Mouse (Mus musculus): ENCODE results near the gene Ntmt1. TPM values are rescaled to one million over a fixed set of nuclear protein-coding genes. Genes with fewer than 3 reads are reported as not detected.

Ntmt1 gene
- polyA plus RNA-seq, 1 experiment from 2014 or later: 110 TPM

DNA sequence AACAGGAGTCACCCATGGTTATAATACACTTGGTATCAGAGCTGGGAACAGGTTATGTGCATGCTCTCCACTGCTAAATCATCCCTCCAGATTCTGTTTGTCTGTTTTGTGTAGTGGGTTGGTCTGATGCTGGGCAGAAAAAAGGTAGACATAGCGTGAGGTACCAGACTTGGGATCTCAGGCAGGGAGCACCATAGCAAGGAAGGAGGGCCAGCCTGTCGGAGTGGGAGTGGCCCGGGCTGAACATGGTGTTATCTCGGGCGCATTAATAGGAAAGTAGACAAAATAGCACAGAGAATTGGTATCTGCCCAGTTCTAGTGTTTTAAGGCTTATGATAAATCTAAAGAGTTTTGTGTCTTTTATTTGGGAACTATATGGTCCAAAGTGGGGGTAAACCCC, 39.1 kb upstream of the Ntmt1 start:
- ATAC-seq (ENCODE audit: insufficient read depth, low FRiP score, low TSS enrichment) (no peak), DNase-seq (ENCODE audit: low spot score) (no peak)
- WGBS: 91% methylated on average over 5 of the region's 5 CpGs
- H3K4me1 ChIP-seq (ENCODE audit: control insufficient read depth, insufficient read depth, low read length): peaks cover 16% of the 10 kb centered on the region
- H3K4me3 ChIP-seq (ENCODE audit: low read depth, low read length): no peak overlapping the region
- no peaks in the 10 kb centered on the region for H3K27me3 ChIP-seq (ENCODE audit: control insufficient read depth, insufficient read depth, low read length)
- H3K36me3 ChIP-seq (ENCODE audit: control insufficient read depth, insufficient read depth, low read length): no peaks in the 10 kb centered on the region
- no peak overlapping the region for H3K9ac ChIP-seq (ENCODE audit: low read length)
- no peaks in the 10 kb centered on the region for H3K9me3 ChIP-seq (ENCODE audit: control insufficient read depth, low read length)
- no peak overlapping the region for H3K4me2 ChIP-seq (ENCODE audit: low read depth)
- H3K27ac ChIP-seq (ENCODE audit: low read depth, low read length): no peak overlapping the region

DNA sequence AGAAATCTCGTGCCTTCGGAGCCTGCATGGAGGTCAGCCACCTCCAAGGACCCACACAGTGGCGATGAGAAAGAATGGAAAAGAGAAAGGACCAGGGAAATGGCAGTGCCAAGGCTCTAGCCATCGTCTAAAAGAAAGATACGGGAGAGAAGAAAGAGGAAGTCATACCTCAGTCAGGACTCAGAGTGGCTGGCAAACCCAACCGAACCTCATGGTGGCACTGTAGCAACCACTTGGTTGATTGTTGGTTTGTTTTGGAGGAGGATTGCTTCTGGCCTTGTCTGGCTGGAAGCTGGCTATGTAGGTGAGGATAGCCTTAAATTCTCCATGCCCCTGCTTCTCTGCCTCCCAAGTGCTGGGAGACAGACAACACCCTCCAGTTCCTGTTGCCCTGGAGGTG, 38.4 kb upstream of the Ntmt1 start:
- Histone ChIP-seq H3K36me3 (ENCODE audit: control insufficient read depth, insufficient read depth, low read length) (no peaks in the 10 kb centered on the region), H3K4me2 (ENCODE audit: low read depth) (no peak overlapping the region), H3K27me3 (ENCODE audit: control insufficient read depth, insufficient read depth, low read length) (no peaks in the 10 kb centered on the region), H3K27ac (ENCODE audit: low read depth, low read length) (no peak overlapping the region), H3K9me3 (ENCODE audit: control insufficient read depth, low read length) (no peaks in the 10 kb centered on the region), H3K4me3 (ENCODE audit: low read depth, low read length) (no peak overlapping the region), H3K4me1 (ENCODE audit: control insufficient read depth, insufficient read depth, low read length) (peaks cover 16% of the 10 kb centered on the region), H3K9ac (ENCODE audit: low read length) (no peak overlapping the region)
- DNase-seq (ENCODE audit: low spot score): no peak
- ATAC-seq (ENCODE audit: insufficient read depth, low FRiP score, low TSS enrichment): no peak
- 54% methylated on average over 6 of the region's 6 CpGs for WGBS

DNA sequence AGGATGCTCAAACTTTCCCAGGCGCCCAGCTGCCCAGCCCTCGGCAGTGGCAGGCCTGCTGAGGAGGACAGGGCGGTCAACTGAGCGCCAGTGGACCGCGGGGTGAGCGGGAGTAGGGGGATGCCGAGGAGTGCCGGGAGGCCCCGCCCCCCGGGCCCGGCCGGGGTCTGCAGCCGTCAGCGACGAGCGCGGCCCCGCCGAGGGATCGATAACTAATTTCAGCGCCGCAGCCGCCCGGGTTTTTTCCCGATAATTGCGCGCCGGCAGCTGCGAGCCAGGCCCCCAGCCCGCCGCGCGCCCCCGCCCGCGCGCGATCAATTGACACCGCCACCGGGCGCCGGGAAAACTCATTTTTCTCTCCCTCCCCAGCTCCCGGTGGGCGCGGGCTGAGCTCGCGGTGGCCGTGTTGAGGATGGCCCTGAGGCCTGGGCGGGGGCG, 36.2 kb upstream of the Ntmt1 start:
- under 1% methylated on average over 48 of the region's 51 CpGs for WGBS
- ATAC-seq (ENCODE audit: insufficient read depth, low FRiP score, low TSS enrichment) (peak; percentile 72), DNase-seq (ENCODE audit: low spot score) (peak; percentile 74)
- Histone ChIP-seq H3K4me3 (ENCODE audit: low read depth, low read length) (peak overlapping the region; percentile 33), H3K27me3 (ENCODE audit: control insufficient read depth, insufficient read depth, low read length) (no peaks in the 10 kb centered on the region), H3K4me2 (ENCODE audit: low read depth) (peak overlapping the region; percentile 84), H3K4me1 (ENCODE audit: control insufficient read depth, insufficient read depth, low read length) (peaks cover 16% of the 10 kb centered on the region), H3K27ac (ENCODE audit: low read depth, low read length) (peak overlapping the region; percentile 83), H3K36me3 (ENCODE audit: control insufficient read depth, insufficient read depth, low read length) (no peaks in the 10 kb centered on the region), H3K9me3 (ENCODE audit: control insufficient read depth, low read length) (no peaks in the 10 kb centered on the region), H3K9ac (ENCODE audit: low read length) (peak overlapping the region; percentile 61)

DNA sequence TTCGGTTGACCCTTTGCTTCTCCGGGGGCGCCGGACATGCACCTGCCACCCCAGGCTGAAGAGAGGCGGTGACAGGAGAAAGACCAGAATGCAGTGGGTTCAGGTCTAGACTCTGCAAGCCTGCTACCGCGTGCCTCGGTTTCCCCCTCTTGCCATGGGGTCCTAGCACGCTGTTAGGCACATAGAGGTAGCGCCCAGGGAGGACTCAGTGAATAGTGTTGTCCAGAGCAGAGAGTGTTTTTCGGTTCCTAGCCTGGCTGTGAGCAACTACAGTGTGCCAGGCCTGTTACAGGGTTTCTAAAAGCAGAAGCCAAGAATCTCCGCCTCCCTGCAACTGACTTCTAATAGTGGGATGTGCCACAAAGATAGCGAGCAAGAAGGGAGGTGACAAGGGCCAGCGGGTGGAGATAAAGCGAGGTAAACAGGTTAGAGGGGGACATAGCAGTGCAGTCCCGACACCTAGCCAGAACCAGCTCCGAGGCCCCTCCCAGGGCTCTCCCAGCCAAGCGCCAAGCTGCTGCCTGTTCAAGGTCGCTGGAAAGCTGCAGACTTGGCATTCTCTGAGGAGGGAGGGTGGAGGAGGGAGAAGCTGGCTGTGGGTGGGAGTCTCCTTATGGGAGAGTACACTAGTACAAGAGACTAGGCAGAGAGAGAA, 35.7 kb upstream of the Ntmt1 start:
- Histone ChIP-seq H3K36me3 (ENCODE audit: control insufficient read depth, insufficient read depth, low read length) (no peaks in the 10 kb centered on the region), H3K9me3 (ENCODE audit: control insufficient read depth, low read length) (no peaks in the 10 kb centered on the region), H3K27me3 (ENCODE audit: control insufficient read depth, insufficient read depth, low read length) (no peaks in the 10 kb centered on the region), H3K4me1 (ENCODE audit: control insufficient read depth, insufficient read depth, low read length) (peaks cover 16% of the 10 kb centered on the region), H3K4me3 (ENCODE audit: low read depth, low read length) (peak overlapping the region; percentile 33), H3K4me2 (ENCODE audit: low read depth) (peak overlapping the region; percentile 84), H3K27ac (ENCODE audit: low read depth, low read length) (peak overlapping the region; percentile 83), H3K9ac (ENCODE audit: low read length) (peak overlapping the region; percentile 61)
- DNase-seq (ENCODE audit: low spot score): peak; percentile 48
- ATAC-seq (ENCODE audit: insufficient read depth, low FRiP score, low TSS enrichment): no peak
- WGBS: 8% methylated on average over 18 of the region's 19 CpGs

DNA sequence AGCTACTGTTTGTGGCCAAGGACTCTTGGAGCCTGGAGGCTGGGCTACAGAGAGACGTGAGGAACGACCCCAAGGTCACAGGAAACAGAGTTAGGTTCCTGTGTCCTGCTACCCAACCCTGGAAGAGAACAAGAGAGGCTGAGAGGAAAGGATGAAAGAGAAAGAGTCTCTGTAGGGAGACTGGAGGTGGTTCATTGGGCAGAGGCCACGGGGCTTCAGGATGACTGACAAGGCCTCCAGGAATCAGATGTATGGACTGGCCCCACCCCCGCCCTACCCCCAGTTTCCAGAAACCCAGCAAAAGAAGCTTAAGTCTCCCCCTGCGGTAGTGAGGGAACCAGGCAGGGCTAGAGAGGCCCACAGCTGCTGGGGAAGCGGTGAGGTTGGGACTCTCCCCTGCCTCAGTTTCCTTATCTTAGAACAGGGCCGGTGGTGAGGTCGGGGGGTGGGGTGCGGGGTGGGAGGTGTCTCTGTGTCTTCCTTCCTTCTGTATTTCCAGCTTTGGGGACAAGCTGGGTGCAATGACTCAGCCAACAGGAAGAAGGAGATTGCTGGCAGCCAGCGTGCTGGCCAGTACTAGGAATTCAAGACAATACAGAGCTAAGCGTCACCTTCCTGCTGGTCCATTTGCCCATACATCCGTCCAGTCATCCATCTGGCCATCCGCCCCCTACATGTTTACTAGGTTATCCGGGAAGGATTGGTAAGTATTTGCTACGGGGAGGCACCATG, 34.9 kb upstream of the Ntmt1 start:
- Histone ChIP-seq H3K4me3 (ENCODE audit: low read depth, low read length) (no peak overlapping the region), H3K36me3 (ENCODE audit: control insufficient read depth, insufficient read depth, low read length) (no peaks in the 10 kb centered on the region), H3K27me3 (ENCODE audit: control insufficient read depth, insufficient read depth, low read length) (no peaks in the 10 kb centered on the region), H3K4me1 (ENCODE audit: control insufficient read depth, insufficient read depth, low read length) (peaks cover 16% of the 10 kb centered on the region), H3K27ac (ENCODE audit: low read depth, low read length) (peak overlapping the region; percentile 83), H3K9ac (ENCODE audit: low read length) (0 out of 2 replicates have a peak overlapping the region, but pooled peaks have one; percentile 22), H3K9me3 (ENCODE audit: control insufficient read depth, low read length) (no peaks in the 10 kb centered on the region), H3K4me2 (ENCODE audit: low read depth) (no peak overlapping the region)
- 42% methylated on average over 15 of the region's 15 CpGs for WGBS
- no peak for DNase-seq (ENCODE audit: low spot score)
- ATAC-seq (ENCODE audit: insufficient read depth, low FRiP score, low TSS enrichment): no peak

DNA sequence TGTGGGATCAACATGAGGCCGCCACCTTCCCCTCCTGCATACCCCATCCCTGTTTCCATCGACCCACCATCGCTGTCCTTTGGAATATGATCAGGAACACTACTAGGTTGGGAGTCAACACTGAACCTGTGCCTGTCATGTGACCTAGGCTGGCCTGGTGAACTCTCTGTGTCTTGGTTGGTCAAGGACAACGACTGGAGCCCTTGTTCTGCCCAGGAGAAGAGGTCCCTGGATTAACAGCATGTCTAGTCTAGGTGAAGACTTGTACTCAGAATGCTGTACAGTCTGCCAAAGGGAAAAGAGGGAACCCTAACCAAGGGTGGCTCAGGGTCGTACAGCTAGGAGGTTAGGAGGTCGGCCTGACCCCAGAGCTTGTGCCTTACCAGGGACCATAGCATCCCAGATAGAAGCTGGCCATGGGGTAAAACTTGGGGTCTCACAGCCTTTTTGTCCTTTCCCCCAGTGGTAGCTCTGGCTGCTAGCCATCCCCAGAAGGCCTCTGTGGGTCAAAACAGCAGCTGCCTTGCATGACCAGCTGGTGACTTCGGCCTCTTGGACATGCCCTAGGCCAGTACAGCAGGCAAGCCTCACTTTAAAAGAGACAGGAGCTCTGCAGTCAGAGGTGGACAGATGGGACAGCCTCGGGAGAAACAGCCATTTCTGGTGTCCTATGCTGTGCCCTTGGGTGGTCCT, 34.2 kb upstream of the Ntmt1 start:
- ATAC-seq (ENCODE audit: insufficient read depth, low FRiP score, low TSS enrichment) (no peak), DNase-seq (ENCODE audit: low spot score) (no peak)
- WGBS: 80% methylated on average over 8 of the region's 8 CpGs

DNA sequence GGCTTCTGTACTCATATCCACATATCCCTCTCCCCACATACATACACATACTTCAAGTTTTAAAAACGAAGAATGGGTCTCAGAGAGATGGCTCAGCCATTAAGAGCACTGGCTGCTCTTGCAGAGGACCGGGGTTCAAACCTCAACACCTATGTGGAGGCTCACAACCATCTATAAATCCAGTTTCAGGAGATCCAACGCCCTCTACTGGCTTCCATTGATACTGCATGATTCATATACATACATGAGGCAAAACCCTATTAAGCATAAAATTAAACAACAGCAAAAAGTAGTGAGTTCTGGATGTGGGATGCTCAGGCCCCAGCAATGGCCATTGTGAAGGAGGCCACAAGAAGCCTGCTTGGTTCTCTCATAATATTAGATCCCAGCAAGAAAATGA, 31.7 kb upstream of the Ntmt1 start:
- no peak overlapping the region for H3K27ac ChIP-seq (ENCODE audit: low read depth, low read length)
- WGBS: 60% methylated on average over 3 of the region's 3 CpGs
- peaks cover 24% of the 10 kb centered on the region for H3K4me1 ChIP-seq (ENCODE audit: control insufficient read depth, insufficient read depth, low read length)

More for the DNA sequence above, 34.2 kb upstream of the Ntmt1 start:
- Histone ChIP-seq H3K9me3 (ENCODE audit: control insufficient read depth, low read length) (no peaks in the 10 kb centered on the region), H3K27me3 (ENCODE audit: control insufficient read depth, insufficient read depth, low read length) (no peaks in the 10 kb centered on the region), H3K36me3 (ENCODE audit: control insufficient read depth, insufficient read depth, low read length) (no peaks in the 10 kb centered on the region), H3K9ac (ENCODE audit: low read length) (no peak overlapping the region), H3K4me1 (ENCODE audit: control insufficient read depth, insufficient read depth, low read length) (peaks cover 16% of the 10 kb centered on the region), H3K27ac (ENCODE audit: low read depth, low read length) (peak overlapping the region; percentile 83), H3K4me2 (ENCODE audit: low read depth) (no peak overlapping the region), H3K4me3 (ENCODE audit: low read depth, low read length) (no peak overlapping the region)

DNA sequence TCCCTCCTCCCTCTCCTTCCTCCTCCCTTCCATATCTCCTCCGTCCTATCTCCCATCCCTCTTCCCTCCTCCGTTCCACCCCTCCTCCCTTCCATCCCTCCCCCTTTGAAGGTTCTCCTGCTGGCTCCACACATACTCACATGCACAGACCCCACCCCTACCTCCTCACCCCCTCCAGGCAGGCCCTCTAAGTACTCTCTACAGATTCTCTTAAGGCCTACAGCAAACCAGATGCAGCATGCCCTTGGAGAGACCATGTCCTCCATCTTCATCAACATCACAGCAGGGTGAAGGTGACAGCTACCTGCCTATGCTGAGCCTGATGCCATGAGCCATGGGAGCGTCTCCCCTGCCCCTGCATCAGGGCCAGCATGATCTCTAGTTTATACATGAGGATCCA, 30.4 kb upstream of the Ntmt1 start:
- ATAC-seq (ENCODE audit: insufficient read depth, low FRiP score, low TSS enrichment): no peak
- no peaks in the 10 kb centered on the region for H3K36me3 ChIP-seq (ENCODE audit: control insufficient read depth, insufficient read depth, low read length)
- H3K4me2 ChIP-seq (ENCODE audit: low read depth): no peak overlapping the region
- no peak for DNase-seq (ENCODE audit: low spot score)
- H3K27me3 ChIP-seq (ENCODE audit: control insufficient read depth, insufficient read depth, low read length): no peaks in the 10 kb centered on the region
- no peaks in the 10 kb centered on the region for H3K9me3 ChIP-seq (ENCODE audit: control insufficient read depth, low read length)
- H3K4me3 ChIP-seq (ENCODE audit: low read depth, low read length): no peak overlapping the region
- no peak overlapping the region for H3K27ac ChIP-seq (ENCODE audit: low read depth, low read length)
- WGBS: 84% methylated on average over 3 of the region's 3 CpGs
- peaks cover 16% of the 10 kb centered on the region for H3K4me1 ChIP-seq (ENCODE audit: control insufficient read depth, insufficient read depth, low read length)
- no peak overlapping the region for H3K9ac ChIP-seq (ENCODE audit: low read length)

More for the DNA sequence above, 31.7 kb upstream of the Ntmt1 start:
- no peaks in the 10 kb centered on the region for H3K36me3 ChIP-seq (ENCODE audit: control insufficient read depth, insufficient read depth, low read length)
- H3K4me2 ChIP-seq (ENCODE audit: low read depth): no peak overlapping the region
- no peaks in the 10 kb centered on the region for H3K27me3 ChIP-seq (ENCODE audit: control insufficient read depth, insufficient read depth, low read length)
- ATAC-seq (ENCODE audit: insufficient read depth, low FRiP score, low TSS enrichment) (no peak), DNase-seq (ENCODE audit: low spot score) (no peak)
- H3K9ac ChIP-seq (ENCODE audit: low read length): no peak overlapping the region
- no peaks in the 10 kb centered on the region for H3K9me3 ChIP-seq (ENCODE audit: control insufficient read depth, low read length)
- H3K4me3 ChIP-seq (ENCODE audit: low read depth, low read length): no peak overlapping the region
